Mouse (Mus musculus) urinary bladder, postnatal 4 days (tissue): ENCODE measurements at regions not wholly inside any gene's neighbourhood (a gene's known extent, or its start where the extent isn't known, plus 50 kb on each side); places are given as distances from the start of the nearest gene placed in this dataset.

Experiments used
- DNase-seq, 2 experiments: peaks; one replicate each; pipeline ENCODE4 v3.0.0; 2021 to 2022; ENCODE audit warnings: low spot score in 2 of 2

DNA sequence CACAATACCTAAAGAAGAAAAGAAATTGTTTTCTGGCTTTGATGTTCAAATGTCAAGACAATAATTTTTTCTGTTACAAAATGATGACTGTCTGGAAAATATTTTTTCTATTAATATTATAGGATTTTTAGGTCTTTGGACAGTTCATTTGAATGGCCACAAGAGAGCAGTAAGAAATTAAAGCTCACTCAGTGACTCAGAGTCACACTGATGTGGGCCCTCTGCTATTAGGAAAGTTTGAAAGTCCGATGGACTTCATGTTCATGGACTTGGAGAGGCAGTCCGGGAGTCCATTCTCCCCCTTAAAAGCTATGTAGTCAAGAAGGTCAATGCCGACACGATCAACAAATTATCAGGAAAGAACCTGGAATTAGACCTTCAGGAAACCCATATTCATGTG lies 657.0 kb downstream of the Mecom start:
- no peak for DNase-seq

DNA sequence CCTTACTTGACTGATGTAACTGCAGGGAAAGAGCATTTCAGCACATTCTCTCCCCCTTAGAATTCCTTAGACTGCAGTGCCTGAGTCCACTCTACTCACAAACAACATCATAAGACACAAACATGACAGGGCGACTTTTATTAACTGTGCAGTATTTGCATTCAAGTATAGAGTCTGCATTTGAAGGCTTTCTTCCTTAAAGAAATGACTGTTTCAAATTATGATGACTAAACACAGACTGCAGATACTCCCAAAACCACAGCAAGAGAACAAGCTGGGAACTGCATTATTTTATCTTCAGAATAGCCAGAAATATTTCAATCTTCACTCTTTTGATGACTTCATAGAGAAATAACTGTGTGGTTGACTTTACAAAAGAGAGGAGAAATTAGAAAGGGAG lies 657.5 kb downstream of the Mecom start:
- DNase-seq, result no peak

DNA sequence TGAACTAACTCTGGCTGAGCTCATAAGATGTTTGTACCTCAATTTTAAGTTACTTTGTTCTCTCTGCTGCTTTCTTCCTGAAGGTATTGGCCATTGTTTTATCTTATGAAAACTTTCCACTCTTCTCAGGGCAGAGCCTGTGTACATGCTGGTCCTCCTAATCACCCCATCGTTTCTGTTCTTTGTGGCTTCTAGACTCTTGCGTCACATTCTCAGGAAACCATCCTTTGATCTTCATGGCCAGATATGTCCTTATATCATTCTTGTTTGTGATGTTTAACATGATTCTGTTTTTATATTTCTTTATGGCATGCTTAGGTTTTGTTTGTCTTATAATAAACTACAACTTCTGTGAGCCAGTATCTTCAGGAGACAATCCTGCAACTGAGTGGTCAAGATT lies 658.2 kb downstream of the Mecom start:
- DNase-seq, result no peak

DNA sequence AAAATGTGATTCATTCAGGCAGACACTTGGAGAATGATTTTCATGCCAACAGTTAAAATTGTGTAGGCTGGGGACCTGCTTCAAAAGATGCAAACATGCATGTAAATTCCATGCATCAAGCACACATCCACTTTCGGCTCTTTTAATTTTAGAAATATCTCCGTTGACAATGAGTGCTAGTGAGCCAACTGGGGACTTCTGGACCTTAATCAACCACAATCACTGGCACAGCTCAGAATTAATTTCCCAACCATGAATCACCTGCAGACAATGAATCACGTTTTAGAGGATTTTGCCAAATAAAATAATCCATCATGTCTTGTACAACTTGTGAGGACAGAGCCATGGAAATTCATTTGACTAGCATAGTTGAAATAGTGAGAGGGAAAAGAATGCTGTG lies 667.8 kb downstream of the Mecom start:
- no peak for DNase-seq

DNA sequence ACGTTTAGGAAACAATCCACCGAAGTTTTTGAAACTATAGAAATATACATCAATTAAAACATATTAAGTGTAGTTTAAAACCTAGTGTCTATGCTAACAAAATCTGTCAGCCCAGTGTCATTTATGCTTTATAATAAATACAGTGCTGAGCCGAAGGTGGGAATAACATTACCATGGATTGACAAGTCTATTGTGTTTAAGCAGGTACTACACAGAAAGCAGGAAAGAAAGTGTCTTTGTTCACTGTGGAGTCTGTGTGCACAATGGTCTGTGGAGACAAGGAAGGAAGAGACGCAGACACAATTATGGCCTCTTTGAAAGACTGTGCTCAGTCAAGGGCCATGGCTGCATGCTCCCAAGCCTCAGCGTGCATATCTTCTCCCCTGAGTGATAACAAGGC lies 672.0 kb downstream of the Mecom start:
- DNase-seq, result no peak

DNA sequence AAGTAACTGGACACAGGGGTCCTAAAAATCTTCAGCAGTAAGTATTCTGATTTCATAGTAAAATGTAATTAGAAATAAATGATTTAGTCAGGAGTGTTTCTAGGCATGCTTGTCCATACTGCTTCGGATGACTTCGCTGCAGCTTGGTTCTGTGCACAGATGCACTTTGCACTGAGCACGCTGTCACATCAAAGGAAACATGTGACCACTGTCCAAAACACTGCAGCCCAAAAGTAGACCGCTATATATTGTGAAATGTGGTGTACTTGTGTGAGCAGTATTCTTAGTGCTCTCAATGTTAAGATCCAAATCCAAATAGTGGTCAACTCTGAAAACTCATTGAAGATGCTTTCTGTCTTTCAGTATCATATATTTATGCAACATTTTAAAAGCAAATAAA lies 685.4 kb downstream of the Mecom start:
- no peak for DNase-seq

DNA sequence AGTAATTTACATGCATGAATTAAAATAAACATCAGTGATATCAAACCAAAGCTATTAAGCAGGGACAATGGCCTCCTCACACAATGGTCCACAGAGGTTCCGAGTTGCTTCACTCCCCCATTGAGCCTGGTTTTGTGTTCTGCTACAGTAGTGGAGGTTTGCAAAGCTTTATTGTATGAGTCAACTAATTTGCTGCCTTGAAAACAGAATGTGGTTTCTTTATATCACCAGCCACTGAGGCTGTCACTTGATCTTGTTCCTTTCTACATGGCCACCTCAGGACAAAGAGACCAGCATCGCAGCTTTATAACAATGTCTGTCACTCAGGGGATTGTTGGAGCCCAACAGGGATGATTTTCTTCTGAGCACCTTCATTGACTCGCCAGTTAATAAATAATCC lies 695.3 kb downstream of the Mecom start:
- DNase-seq, result no peak

DNA sequence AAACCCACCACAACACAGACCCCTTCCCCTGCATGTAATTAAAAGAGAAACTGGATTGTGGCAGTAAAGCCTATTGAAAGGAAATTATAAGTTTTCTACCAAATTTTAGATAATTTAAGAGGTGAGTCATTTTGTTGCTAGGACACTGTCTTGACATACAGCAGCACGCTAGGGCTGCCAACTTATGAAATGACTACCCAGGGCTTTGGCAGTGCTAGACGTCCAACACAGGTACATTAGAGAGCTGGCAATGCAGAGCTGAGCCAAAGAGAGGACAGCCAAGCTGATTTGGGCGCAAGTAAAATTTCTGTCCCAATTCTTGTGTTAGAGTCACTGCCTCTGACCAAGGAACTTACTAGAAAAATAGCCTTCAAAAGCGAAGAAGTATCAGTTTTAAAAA lies 712.4 kb downstream of the Mecom start:
- DNase-seq, result no peak

DNA sequence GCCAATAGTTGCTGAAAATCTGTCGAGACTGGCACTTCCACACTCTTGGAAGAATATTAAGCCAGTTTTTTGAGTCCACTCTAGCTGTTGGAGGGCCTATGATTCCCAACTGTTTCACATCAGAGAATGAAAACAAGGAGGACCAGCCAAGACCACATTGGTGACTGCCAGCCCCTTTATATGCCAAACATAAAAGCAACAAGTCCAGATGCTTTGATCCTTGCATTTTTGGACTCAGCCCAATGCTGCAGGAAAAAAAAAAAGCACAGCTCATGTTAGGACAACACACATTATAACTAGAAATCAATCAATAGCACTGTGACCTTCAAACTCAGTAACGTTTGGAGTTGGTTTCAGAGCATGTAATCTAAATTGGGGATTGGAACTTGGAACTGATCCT lies 712.9 kb downstream of the Mecom start:
- no peak for DNase-seq

DNA sequence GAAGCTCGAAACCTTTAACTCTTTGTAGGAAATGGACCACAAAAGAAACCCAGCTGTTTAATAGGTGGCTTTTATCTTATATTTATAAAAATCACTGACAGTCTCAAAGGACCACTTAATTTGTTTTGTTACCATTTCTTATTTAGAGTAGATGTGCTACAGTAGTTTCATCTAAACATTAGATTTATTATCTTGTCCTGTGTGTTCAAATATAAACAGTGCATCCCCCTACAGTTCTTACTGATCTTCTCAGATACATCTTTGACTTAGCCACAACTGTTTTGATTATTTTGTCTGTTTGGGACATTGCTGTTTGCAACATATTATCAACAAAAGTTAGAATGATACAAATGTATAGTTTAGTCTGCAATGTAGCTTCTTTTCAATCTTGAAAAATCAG lies 716.5 kb downstream of the Mecom start:
- DNase-seq, result no peak

DNA sequence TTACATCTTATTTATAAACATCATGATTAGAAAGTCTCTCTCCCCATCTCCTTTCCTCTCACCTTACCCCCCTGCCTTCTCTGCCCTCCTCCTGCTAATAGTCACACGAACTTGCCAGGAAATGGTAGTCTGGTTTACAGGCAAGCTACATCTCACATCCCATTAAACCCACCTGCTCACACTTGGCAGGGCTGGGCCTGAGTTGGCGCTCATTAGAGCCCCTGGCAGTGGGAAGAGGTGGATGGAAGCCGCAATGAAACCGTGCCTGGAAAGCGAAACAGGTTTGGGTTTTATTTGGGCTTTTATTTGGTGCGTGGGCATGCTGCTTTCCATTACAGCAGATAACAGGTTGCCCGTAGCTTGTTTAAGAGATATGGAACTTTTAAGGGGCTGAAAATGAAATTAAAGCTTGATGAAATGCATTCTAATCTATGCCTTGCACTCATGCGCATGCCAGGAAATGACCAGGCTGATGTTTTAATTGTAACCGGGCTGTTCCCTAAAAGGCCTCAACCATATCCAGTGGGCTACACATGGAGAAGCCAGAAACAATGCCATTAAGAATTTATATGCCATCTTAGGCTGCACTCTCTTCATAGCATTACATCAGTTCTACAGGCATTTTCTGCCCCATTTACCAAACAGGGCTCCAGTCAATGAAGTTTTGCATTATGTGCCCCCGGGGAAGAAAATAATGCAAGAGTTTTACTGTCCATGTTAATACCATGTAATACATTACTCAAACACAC lies 725.0 kb downstream of the Mecom start:
- DNase-seq, result no peak

DNA sequence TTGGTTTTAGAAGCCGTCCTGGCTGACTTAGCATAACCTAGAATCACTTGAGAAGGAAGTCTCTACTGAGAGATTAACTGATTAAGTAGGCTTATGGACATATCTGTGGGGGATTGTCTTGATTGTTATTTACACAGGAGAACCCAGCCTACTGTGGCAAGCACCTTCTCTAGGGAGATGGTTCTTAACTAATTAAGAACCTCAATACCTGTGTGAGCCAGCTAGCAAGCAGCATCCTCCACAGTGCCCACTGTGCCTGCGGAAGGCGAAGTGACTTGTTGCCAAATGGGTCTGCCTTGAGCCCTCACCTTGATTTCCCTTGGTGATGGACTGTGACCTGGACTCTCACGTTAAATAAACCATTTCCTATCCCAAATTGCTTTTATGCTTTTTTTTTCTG lies 730.8 kb downstream of the Mecom start:
- no peak for DNase-seq

DNA sequence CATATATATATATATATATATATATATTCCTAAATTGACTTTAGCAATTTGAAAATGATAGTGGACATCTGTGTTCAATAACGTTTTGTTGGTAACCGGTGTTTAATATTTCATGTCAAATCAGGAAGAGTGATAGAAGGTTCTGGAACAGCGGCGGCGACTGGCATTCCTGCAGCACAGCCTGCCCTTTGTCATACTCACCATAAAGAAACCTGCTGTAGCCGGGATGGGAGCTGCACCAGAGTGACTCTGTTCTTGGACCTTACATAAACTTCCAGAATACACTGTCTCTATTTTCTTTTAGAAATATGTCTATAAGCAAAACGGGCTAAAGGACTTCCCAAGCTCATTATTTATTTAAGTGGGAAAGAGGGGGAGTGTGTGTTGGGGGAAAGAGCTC lies 731.5 kb downstream of the Egfem1 start:
- no peak for DNase-seq

DNA sequence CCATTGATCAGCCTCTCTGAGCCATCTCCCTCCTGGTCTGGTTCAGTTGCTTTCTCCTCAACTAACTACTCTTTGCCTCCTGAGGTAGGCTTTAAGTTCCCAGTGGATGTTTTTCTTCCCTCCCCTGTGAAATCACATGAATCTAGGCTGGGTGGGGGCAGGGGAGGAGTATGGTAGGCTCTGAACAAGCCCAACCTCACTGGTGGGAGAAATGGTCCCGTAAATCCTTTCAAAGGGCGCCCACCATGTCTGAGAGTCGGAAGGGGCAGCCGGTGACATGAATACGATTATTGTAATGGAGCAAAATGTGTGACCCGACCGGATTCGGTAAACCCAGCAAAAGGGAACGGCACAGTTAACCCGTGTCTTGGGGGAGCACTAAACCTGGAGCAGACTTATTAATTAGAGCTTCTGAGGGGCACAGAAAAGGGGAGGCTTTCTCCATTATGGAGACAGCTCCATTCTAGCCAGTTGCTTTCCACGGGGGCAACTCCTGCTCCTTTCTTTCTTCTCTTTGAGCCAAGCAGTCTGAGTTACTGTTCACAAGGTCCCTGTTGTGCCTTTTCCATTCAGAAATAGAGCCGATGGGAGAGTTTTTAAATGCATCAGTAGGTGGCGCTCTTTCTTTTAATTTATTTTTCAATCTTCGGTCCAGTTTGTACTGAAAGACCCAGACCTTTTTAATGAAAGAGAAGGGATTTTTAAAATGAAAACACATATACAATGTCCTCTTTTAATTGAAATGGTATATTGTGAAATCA lies 730.8 kb downstream of the Egfem1 start:
- no peak for DNase-seq

DNA sequence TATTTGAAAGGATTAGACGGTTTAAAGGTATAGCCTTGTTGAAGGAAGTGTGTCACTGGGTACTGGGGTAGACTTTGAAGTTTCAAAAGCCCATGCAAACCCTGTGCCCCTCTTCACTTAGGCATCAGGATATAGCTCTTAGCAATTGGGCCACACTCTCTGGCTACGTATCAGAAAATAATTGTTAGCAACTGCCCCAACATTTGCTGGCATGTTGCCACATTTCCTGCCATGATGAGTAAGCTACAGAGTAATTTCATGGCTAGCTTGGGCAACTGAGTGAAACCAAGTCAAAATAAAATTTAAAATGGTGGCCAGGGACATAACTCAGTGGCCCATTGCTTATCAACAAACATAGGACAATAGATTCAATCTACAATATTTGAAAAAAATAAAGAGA lies 724.2 kb downstream of the Egfem1 start:
- DNase-seq, result no peak

DNA sequence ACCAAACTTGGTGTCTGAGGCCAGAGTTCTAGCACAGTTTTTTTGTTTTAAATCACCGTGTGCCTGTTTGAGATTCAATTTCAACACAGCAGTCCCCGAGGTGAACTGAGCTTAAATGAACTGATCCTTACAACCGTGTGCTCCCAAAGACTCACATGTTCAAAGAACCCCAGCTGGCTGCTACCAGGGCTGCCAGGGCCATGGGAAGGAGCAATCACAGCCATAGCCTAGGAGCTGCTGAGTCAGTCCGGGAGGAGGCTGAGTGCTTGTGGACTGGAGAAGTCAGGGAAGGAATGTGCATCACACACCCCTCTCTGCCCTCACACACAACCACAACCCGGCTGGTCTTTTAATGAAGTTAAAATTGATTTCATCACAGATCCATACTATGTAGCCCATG lies 721.6 kb downstream of the Egfem1 start:
- no peak for DNase-seq

DNA sequence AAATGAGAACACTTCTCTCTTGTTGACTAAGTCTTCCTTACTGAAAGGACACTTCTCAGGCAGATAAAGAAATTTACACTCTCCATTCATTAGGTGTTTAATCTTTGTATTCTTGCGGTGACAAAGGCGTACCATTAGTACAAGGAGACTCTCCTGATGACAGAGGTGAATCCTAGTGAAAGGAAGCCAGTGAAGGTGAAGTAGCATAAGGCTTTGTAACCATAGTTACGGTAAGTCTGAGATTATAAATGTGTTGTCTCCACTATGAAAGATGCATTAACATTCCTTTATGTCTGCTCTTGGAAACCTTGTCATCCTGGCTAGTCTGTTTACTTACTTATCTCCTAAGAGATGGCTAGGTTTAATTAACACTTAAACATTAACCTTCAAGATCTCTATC lies 719.3 kb downstream of the Egfem1 start:
- DNase-seq, result no peak

DNA sequence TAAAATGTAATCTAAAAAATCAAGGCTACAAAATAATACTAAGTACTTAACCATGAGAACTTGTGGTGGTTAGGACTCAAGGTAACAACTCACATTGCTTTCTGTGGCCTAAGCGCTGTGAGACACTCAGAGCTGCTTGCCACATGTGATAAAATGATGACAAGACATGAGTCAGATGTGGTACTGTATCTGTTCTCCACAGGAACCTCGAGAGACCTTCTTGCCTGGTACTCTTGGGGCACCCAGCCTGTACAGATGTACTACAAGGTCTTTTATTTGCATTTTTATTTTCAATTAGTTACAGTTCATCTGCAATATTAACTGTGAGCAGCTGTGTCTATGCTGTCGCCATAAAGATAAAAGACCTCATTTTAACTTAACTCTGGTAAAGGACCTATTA lies 692.5 kb downstream of the Egfem1 start:
- no peak for DNase-seq

DNA sequence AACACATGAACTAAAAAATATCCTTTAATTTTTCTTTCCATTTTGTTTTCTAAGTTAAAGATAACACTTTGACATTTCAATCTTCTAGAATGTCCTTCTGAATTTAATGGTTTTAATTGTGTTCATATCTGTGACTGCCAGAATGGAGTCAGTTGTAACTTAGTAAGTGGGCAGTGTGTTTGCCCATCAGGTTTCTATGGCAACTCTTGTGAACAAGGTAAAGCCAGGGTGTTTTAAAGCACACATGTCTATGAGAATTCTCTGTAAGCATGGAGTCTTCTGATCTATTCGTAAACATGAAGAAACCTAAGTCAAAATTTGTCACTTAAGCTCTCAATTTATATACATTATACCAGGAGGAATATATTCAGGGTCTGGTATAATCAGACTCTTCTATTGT lies 689.4 kb downstream of the Egfem1 start:
- no peak for DNase-seq

DNA sequence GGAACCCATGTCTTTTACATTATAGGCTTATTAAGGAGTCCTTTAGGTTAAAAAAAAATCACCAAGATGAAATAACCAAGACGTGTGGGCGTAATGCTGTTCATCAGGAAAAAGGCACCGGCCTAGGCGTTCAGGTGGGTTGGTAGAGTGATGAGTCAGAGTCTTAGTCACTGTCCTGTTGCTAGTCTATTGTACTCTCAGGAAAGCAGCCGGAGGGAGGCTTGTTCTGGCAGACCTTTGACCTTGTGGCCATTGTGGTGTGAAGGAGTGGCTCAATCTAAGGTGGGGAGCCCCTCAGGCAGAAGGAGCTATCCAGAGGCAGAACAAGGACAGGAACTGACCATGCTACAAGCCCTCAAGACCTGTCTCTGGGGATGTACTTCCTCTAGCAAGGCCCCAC lies 686.8 kb downstream of the Egfem1 start:
- no peak for DNase-seq

DNA sequence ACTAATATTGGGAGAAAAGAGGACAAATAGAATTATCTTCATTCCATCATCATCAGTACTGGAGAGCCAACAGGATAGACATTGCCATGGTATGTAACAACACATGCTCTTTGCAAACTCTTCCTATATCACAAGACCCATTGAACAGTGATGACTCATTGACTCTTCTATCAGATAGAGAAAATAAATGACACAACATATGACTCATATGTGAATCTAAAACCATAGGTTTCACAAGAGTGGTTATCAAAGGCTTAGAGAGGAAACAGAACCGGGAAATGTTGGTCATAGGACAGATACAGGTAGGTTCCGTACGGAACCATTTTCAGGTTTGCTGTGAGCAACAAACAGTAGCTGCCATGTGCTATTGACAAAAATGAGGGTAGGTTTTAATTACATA lies 682.2 kb downstream of the Egfem1 start:
- no peak for DNase-seq

DNA sequence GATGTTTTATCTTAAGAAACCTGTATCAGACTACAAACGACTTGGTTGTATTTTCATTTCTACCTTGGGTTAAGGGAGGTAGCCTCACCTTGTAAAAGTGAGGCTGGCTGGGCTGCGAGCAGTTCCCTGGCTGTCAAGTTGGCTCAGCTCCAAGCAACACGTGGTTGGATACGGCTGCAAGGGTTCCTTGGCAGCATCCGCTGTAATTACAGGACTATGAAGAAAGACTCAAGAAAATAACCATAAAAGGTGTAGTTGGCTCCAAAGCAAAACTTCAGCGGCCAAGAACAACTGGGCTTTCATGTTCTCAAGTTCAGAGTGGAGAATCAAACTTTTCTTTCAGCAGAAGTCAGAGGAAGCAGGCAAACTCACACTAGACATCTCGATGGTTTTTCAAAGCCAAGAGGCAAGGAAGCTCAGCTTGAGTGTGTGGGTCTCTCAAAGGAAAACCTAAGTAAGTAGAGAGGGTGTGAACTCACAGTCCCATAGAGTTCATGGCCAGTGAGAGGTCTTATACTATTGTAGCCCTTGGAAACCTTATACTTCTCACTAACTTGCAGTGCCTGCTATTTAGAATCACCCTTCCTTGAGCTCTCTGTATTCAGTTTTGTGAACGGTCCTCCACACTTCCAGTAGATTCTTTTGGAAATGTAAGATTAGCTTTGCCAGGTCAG lies 676.1 kb downstream of the Egfem1 start:
- peak in 1 of 2 experiments; percentile 68 for DNase-seq
